ENCODE assay signal across 9 mouse cellular contexts in genomic region chr8:4254001-4254400, GRCm38 (mm10). TPM values are rescaled to one million over a fixed set of nuclear protein-coding genes. Genes with fewer than 3 reads are reported as not detected.
DNase-seq lines count a peak whose midpoint lies in the region.
"Had no signal": no experiment of that assay in that cellular context is flagged by ENCODE, and none has a peak within 500 bp of the region (broad histone marks: within the 10 kb centered on the region; RNA-seq: fewer than 3 reads in every experiment).

No protein-coding gene starts in this region.

- intact Hi-C loops in heart, postnatal 36 days (cut with DNase I), result loop anchor here (5.0 to 10.0 kb wide), 7 partner anchors 87 to 739 kb away; partner anchors contain the start of genes Evi5l, Pcp2, Pet100 and Pnpla6

- 75% methylated on average over 5 of the region's 6 CpGs for WGBS in macrophage (ENCODE audit: missing documents)

- peak overlapping the region; percentile 67 for H3K4me3 ChIP-seq in macrophage (ENCODE audit: inconsistent target)

- DNase-seq in retina, postnatal 1 day, result peak; percentile 63
- no peak for DNase-seq in retina, embryonic 14.5 days (ENCODE audit: low spot score)
- DNase-seq in cerebellum, postnatal 25 days, result peak; percentile 77 to 90
- DNase-seq in heart, postnatal 36 days, result peak; percentile 37 to 43
- DNase-seq in layer of hippocampus, adult 9-11 months, result peak; percentile 76
- no peak for DNase-seq in spleen, postnatal 10 days (ENCODE audit: low spot score in 2 of 2)
- DNase-seq in gastrocnemius, adult 18-20 months (ENCODE audit: low spot score), result no peak

- peaks cover 18% of the 10 kb centered on the region; the same call in 1 of the 2 replicates for H3K36me3 ChIP-seq in macrophage (ENCODE audit: inconsistent target)

- H3K27ac ChIP-seq in macrophage, result no peak overlapping the region

- H3K79me2 ChIP-seq in macrophage (ENCODE audit: inconsistent target), result peaks cover 5% of the 10 kb centered on the region; the same call in 1 of the 2 replicates

RNA-seq across cellular contexts. Expression of gene Snapc2, which starts 1.1 kb away (rescaled TPM):
- total RNA-seq in heart, postnatal 36 days (2021), result 10 to 100 TPM; 15.6 to 16.4 TPM
- total RNA-seq in macrophage (2018; cell fraction: chromatin; rRNA removed), result 10 to 100 TPM in 1 of 26 experiments, 1 to 10 TPM in 25; 1.2 to 35.4 (median 3.9) TPM
- total RNA-seq in macrophage (2018; cell fraction: cytosol; rRNA removed), result 10 to 100 TPM in 25 of 26 experiments, 1 to 10 TPM in 1; 9.6 to 20.7 (median 15.3) TPM
- total RNA-seq in macrophage (2018; cell fraction: nucleus; rRNA removed), result 10 to 100 TPM in 3 of 26 experiments, 1 to 10 TPM in 23; 2.7 to 11.6 (median 6.3) TPM
- polyA plus RNA-seq in macrophage (2018), result 8.9 to 16.2 TPM (median 13.4 TPM) in 3 replicates
- 10 to 100 TPM; 11.9 to 12.5 TPM for total RNA-seq in gastrocnemius, adult 18-20 months (2021)

RNA-seq across cellular contexts. Expression of gene Ctxn1, which starts 5.1 kb away (rescaled TPM):
- under 1 TPM; 0.57 to 0.97 TPM for total RNA-seq in heart, postnatal 36 days (2021)
- total RNA-seq in macrophage (2018; cell fraction: chromatin; rRNA removed), result 1 to 10 TPM in 20 of 26 experiments, under 1 TPM in 5, not detected in 1; 0.62 to 3.9 (median 1.5) TPM
- total RNA-seq in macrophage (2018; cell fraction: cytosol; rRNA removed), result under 1 TPM in 16 of 26 experiments, not detected in 10; 0.11 to 0.37 (median 0.23) TPM
- 1 to 10 TPM in 19 of 26 experiments, under 1 TPM in 6, not detected in 1; 0.44 to 3.6 (median 1.6) TPM for total RNA-seq in macrophage (2018; cell fraction: nucleus; rRNA removed)
- polyA plus RNA-seq in macrophage (2018), result not detected in 3 replicates
- total RNA-seq in gastrocnemius, adult 18-20 months (2021), result under 1 TPM; 0.37 to 0.69 TPM

RNA-seq across cellular contexts. Expression of gene Tgfbr3l, which starts 6.0 kb away (rescaled TPM):
- 1 to 10 TPM; 2.5 to 3.9 TPM for total RNA-seq in heart, postnatal 36 days (2021)
- total RNA-seq in macrophage (2018; cell fraction: chromatin; rRNA removed), result 10 to 100 TPM in 23 of 26 experiments, 1 to 10 TPM in 3; 7.1 to 36.8 (median 19.0) TPM
- total RNA-seq in macrophage (2018; cell fraction: cytosol; rRNA removed), result 1 to 10 TPM in 5 of 26 experiments, under 1 TPM in 16, not detected in 5; 0.05 to 2.7 (median 0.40) TPM
- 10 to 100 TPM in 18 of 26 experiments, 1 to 10 TPM in 8; 5.1 to 24.4 (median 12.6) TPM for total RNA-seq in macrophage (2018; cell fraction: nucleus; rRNA removed)
- polyA plus RNA-seq in macrophage (2018), result 0.36 to 1.4 TPM (median 0.42 TPM) in 3 replicates
- 1 to 10 TPM; 1.2 to 1.7 TPM for total RNA-seq in gastrocnemius, adult 18-20 months (2021)

RNA-seq across cellular contexts. Expression of gene Gm49320, which starts 15.3 kb away (rescaled TPM):
- total RNA-seq in heart, postnatal 36 days (2021), result under 1 TPM in 1 of 2 experiments, not detected in 1; 0.44 TPM
- total RNA-seq in macrophage (2018; cell fraction: chromatin; rRNA removed), result 1 to 10 TPM in 18 of 26 experiments, under 1 TPM in 3, not detected in 5; 0.69 to 4.8 (median 2.3) TPM
- under 1 TPM in 8 of 26 experiments, not detected in 18; 0.05 to 0.40 (median 0.15) TPM for total RNA-seq in macrophage (2018; cell fraction: cytosol; rRNA removed)
- total RNA-seq in macrophage (2018; cell fraction: nucleus; rRNA removed), result 1 to 10 TPM in 9 of 26 experiments, under 1 TPM in 8, not detected in 9; 0.26 to 2.6 (median 1.3) TPM
- polyA plus RNA-seq in macrophage (2018), result 0.10 to 0.22 TPM in 2 of 3 replicates, not detected in the other
- total RNA-seq in gastrocnemius, adult 18-20 months (2021), result under 1 TPM in 1 of 2 experiments, not detected in 1; 0.14 TPM
- total RNA-seq: common myeloid progenitor, adult 5-6 weeks had no signal

RNA-seq across cellular contexts. Expression of gene Map2k7, which starts 15.5 kb away (rescaled TPM):
- 10 to 100 TPM; 79.7 to 80.8 TPM for total RNA-seq in heart, postnatal 36 days (2021)
- 10 to 100 TPM; 33.7 to 90.8 (median 64.5) TPM for total RNA-seq in macrophage (2018; cell fraction: chromatin; rRNA removed)
- total RNA-seq in macrophage (2018; cell fraction: cytosol; rRNA removed), result 10 to 100 TPM; 16.6 to 38.3 (median 30.3) TPM
- total RNA-seq in macrophage (2018; cell fraction: nucleus; rRNA removed), result 10 to 100 TPM; 35.1 to 83.5 (median 54.9) TPM
- 21.7 to 28.2 TPM (median 26.9 TPM) in 3 replicates for polyA plus RNA-seq in macrophage (2018)
- total RNA-seq in gastrocnemius, adult 18-20 months (2021), result 10 to 100 TPM; 80.9 to 90.4 TPM

Comparison
In these comparisons a context has a peak if more than half of its experiments do, and no peak if none do; other contexts are left out.
1. DNase-seq: peak in retina, postnatal 1 day (single experiment), cerebellum, postnatal 25 days (2 of 2), heart, postnatal 36 days (2 of 2) and layer of hippocampus, adult 9-11 months (single experiment); none in retina, embryonic 14.5 days (single experiment), spleen, postnatal 10 days (0 of 2) and gastrocnemius, adult 18-20 months (single experiment).